Mouse (Mus musculus) cerebellum, adult 2 months (tissue): ENCODE data around the gene Smg6. TPM values are rescaled to one million over a fixed set of nuclear protein-coding genes. Genes with fewer than 3 reads are reported as not detected.

Source experiments
- DNase-seq, 2 experiments: peaks; one replicate each; pipeline ENCODE4 v3.0.0; 2021
- H3K27ac ChIP-seq: fragments of 200-500 bp; 2 replicates; pipeline ENCODE4 v1.5.1; 2012; ENCODE audit warnings: low read length, control low read depth, inconsistent platforms; ENCODE audit not compliant: insufficient read depth
- H3K27me3 ChIP-seq: fragments of 200-500 bp; 2 replicates; pipeline ENCODE4 v1.6.1; 2012; ENCODE audit warnings: inconsistent platforms, mild to moderate bottlenecking, low read length, moderate library complexity; ENCODE audit not compliant: control insufficient read depth, insufficient read depth
- H3K4me1 ChIP-seq: fragments of 200-500 bp; 2 replicates; pipeline ENCODE4 v1.6.1; 2011; ENCODE audit warnings: low read length; ENCODE audit not compliant: control insufficient read depth, insufficient read depth
- H3K4me3 ChIP-seq: fragments of 200-500 bp; replicated peaks from 2 replicates; pipeline ENCODE3; 2011; ENCODE audit warnings: mild to moderate bottlenecking, low read depth, low read length, control low read depth; ENCODE audit not compliant: insufficient read depth
- CTCF ChIP-seq: fragments of 200-500 bp; IDR thresholded peaks from 2 replicates; pipeline ENCODE4 v1.5.1; 2011; ENCODE audit warnings: low read depth, mild to moderate bottlenecking, control low read depth, low read length, moderate library complexity, borderline replicate concordance; ENCODE audit not compliant: insufficient read depth
- POLR2A ChIP-seq: fragments of 200-500 bp; IDR thresholded peaks from 2 replicates; pipeline ENCODE4 v1.6.1; 2011; ENCODE audit warnings: low read length, control low read depth, borderline replicate concordance; ENCODE audit not compliant: insufficient read depth
- WGBS: fragments of 180-500 bp; shearing (Covaris S2); methylation state at CpG from one replicate; pipeline ENCODE4 v1.1.7; 2018; 5-methylcytosine and 5-hydroxymethylcytosine counted together
- polyA plus RNA-seq: library from polyadenylated mRNA; depleted of rRNA; stranded (reverse); fragments of >200 nt; gene quantifications from 2 replicates; pipeline ENCODE4 v1.2.3, GENCODE M21; 2012

Smg6 gene
- polyA plus RNA-seq, 1 experiment: 31.1 TPM

- TF ChIP-seq POLR2A (no peak), CTCF (no peak)
- Histone ChIP-seq H3K27ac (no peak overlapping the region), H3K4me1 (peaks cover 11% of the 10 kb centered on the region), H3K27me3 (no peaks in the 10 kb centered on the region), H3K4me3 (no peak overlapping the region)
- WGBS: 93% methylated on average over 7 of the region's 7 CpGs
- DNase-seq: no peak
These were observed 122.2 kb downstream of the Smg6 start for GRCm38 (mm10) chr11:75047736-75048407.

GRCm38 (mm10) chr11:75049146-75049545 lies 123.5 kb downstream of the Smg6 start:
- TF ChIP-seq POLR2A (no peak), CTCF (no peak)
- whole genome bisulfite sequencing: 59% methylated on average over 2 of the region's 2 CpGs
- Histone ChIP-seq H3K4me3 (no peak overlapping the region), H3K27ac (no peak overlapping the region), H3K27me3 (no peaks in the 10 kb centered on the region), H3K4me1 (peaks cover 11% of the 10 kb centered on the region)
- no peak for DNase-seq

GRCm38 (mm10) chr11:75049807-75050206 lies 124.2 kb downstream of the Smg6 start:
- peaks cover 11% of the 10 kb centered on the region for H3K4me1 ChIP-seq
- TF ChIP-seq CTCF (no peak), POLR2A (no peak)
- WGBS: 90% methylated on average over 2 of the region's 2 CpGs
- H3K4me3 ChIP-seq: no peak overlapping the region
- DNase-seq: no peak
- H3K27ac ChIP-seq: no peak overlapping the region
- H3K27me3 ChIP-seq: no peaks in the 10 kb centered on the region

GRCm38 (mm10) chr11:75051239-75051638 lies 125.6 kb downstream of the Smg6 start:
- Histone ChIP-seq H3K4me1 (peaks cover 11% of the 10 kb centered on the region), H3K27me3 (no peaks in the 10 kb centered on the region), H3K4me3 (no peak overlapping the region), H3K27ac (no peak overlapping the region)
- WGBS: 38% methylated on average over 1 of the region's 1 CpGs
- no peak for DNase-seq
- TF ChIP-seq CTCF (no peak), POLR2A (no peak)

GRCm38 (mm10) chr11:75051712-75052550 lies 126.3 kb downstream of the Smg6 start:
- H3K4me3 ChIP-seq: no peak overlapping the region

GRCm38 (mm10) chr11:75053020-75053419 lies 127.4 kb downstream of the Smg6 start:
- H3K4me1 ChIP-seq: peaks cover 6% of the 10 kb centered on the region
- H3K4me3 ChIP-seq: no peak overlapping the region
- H3K27ac ChIP-seq: no peak overlapping the region
- H3K27me3 ChIP-seq: no peaks in the 10 kb centered on the region
- TF ChIP-seq CTCF: no peak
- no peak for TF ChIP-seq POLR2A
- WGBS: 94% methylated on average over 2 of the region's 2 CpGs
- no peak for DNase-seq

More at GRCm38 (mm10) chr11:75051712-75052550, 126.3 kb downstream of the Smg6 start:
- no peak for DNase-seq
- H3K27ac ChIP-seq: no peak overlapping the region
- TF ChIP-seq CTCF: no peak
- no peak for TF ChIP-seq POLR2A
- H3K4me1 ChIP-seq: peaks cover 11% of the 10 kb centered on the region
- no peaks in the 10 kb centered on the region for H3K27me3 ChIP-seq
- WGBS: 69% methylated on average over 13 of the region's 13 CpGs

- Histone ChIP-seq H3K27ac (no peak overlapping the region), H3K4me3 (no peak overlapping the region), H3K27me3 (no peaks in the 10 kb centered on the region), H3K4me1 (peaks cover 6% of the 10 kb centered on the region)
- WGBS: 74% methylated on average over 7 of the region's 7 CpGs
- DNase-seq: no peak
- TF ChIP-seq POLR2A: no peak
- no peak for TF ChIP-seq CTCF
These were observed 128.1 kb downstream of the Smg6 start for GRCm38 (mm10) chr11:75053722-75054121.
